Mouse (Mus musculus) A20 (cell line): Measurements from ENCODE around the gene Med23.

ENCODE experiments used
- DNase-seq: peaks from one replicate; pipeline ENCODE4 v3.0.0-alpha.2; 2011; ENCODE audit warnings: low read depth, low spot score

The Med23 gene

DNA sequence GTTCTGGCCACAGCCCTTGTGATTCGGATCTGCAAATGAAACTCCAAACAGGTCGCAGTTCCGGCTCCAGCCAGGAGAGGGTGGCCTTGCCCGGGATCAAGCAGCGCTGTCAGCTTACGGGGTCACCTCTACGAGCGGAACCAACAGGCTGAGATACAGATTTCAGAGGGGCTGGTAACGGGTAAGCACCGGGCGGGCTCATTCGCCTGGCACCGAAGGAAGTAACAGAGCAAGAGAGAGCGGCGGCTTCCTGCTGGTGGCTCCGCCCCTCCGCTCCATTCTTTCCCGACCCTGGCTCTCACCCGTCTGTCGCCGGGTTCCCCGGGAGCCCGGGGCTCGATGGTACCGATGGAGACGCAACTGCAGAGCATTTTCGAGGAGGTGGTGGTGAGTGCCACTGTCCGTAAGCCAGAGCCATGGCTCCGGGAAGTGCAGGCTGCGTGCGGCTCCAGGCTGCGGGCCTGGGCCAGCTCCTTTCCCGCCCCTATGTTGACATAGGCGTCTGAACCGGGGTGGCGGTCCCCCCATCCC, at the start of gene Med23:
Gene Med23 (plus strand): TSS at position 227 of the 531 bp plus-strand sequence.
- peak; percentile 97 for DNase-seq

DNA sequence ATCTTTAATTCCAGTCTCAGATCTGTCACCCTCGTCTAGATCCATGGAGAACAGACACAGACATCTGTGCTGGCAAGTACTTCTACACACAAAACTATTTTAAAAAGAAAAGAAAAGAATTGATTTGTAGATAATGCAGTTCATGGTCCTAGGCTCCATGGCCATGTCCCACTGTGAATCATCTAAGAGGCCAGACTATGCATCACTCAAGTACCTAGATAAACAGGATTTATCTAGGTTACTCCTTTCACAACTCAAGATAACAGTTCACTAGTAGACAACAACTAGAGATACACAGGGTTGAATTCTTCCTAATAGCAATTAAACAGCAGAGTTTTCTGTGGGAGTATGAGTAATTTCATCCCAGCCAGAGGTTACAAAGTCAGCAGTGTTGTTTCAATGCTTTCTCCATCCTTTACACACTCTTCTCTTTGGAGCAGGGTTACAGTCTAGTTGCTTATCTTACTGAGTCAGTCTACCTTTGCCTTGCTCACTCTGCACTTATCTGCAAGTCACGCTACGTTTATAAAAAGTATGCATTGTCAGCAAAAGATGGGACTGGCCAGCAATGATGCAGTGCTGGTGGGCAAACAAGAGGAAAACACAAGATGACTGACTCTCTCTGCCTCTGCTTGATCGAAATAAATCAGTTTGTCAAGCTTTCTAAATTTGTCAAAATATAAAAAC, 47.7 kb upstream of the Med23 start:
- no peak for DNase-seq

DNA sequence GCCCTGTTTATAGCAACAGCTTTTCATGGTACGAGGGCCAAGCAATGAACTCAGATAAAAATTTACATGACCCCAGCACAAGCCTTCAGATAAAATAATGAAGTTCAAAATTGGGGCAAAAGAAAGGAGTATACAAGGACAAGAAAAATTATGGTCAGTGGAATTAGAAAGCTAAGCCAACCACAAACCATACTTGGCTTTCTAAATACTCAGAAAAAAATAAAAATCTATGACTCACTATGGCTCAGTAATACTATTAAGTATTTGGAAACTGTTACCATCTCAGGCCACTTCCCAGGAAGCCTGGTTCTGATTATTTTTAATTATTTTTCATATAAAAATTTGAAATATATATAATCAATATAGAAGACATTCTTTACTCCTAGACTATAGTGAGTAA, 46.9 kb upstream of the Med23 start:
- no peak for DNase-seq

DNA sequence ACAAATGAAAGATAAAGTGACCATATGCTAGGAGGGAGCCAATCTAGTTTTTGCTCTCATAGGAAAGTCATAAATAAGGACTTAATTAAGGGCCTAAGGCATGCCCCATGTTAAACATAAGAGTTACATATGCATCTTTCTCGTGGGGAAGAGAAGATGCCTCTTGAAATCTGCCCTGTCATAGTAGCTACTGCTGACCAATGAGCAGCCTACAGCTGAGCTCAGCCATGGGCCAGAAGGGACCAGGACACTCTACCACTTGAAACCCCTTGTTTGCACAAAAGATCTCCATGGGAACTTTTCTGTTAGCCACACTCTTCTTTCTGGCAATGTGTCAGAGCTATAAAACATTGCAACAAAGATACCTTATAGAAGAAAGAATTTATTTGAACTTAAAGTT, 46.5 kb upstream of the Med23 start:
- no peak for DNase-seq

GRCm38 (mm10) chr10:24823697-24824535, 45.9 kb upstream of the Med23 start:
- peak; percentile 73 for DNase-seq

- no peak for DNase-seq
Observed at GRCm38 (mm10) chr10:24824621-24825020, 45.2 kb upstream of the Med23 start.

- DNase-seq, result no peak
Observed at GRCm38 (mm10) chr10:24825456-24826081, 44.2 kb upstream of the Med23 start.

DNA sequence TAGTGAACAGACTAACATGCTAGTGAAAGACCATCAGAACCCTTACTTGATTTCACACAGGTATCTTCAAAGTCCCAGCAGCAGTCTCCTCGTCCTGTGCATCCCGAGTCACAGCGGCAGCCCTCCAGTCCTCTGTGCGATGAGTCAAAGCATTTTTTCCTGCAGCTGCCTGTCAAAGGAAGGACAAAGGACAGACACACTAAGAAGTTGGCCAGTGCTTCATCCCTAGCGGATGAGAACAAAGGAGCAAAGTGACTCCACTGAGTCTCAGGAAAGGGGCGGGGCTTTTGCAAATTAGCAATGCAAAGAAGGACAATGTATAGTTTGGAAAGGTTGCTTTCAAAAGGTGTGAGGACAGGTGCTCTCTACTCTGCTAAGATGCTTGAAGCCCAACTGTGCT, 43.7 kb upstream of the Med23 start:
- no peak for DNase-seq

- no peak for DNase-seq
Observed at GRCm38 (mm10) chr10:24828136-24828535, 41.6 kb upstream of the Med23 start.

- DNase-seq, result peak; percentile 64
Observed at GRCm38 (mm10) chr10:24830448-24830847, 39.3 kb upstream of the Med23 start.

GRCm38 (mm10) chr10:24831377-24832095, 38.2 kb upstream of the Med23 start:
- no peak for DNase-seq

GRCm38 (mm10) chr10:24832306-24832705, 37.5 kb upstream of the Med23 start:
- no peak for DNase-seq

GRCm38 (mm10) chr10:24834634-24835371, 35.0 kb upstream of the Med23 start:
- no peak for DNase-seq

GRCm38 (mm10) chr10:24835702-24836342, 34.0 kb upstream of the Med23 start:
- no peak for DNase-seq

- no peak for DNase-seq
Observed at GRCm38 (mm10) chr10:24836366-24837038, 33.3 kb upstream of the Med23 start.

GRCm38 (mm10) chr10:24840795-24841194, 29.0 kb upstream of the Med23 start:
- DNase-seq, result no peak

DNA sequence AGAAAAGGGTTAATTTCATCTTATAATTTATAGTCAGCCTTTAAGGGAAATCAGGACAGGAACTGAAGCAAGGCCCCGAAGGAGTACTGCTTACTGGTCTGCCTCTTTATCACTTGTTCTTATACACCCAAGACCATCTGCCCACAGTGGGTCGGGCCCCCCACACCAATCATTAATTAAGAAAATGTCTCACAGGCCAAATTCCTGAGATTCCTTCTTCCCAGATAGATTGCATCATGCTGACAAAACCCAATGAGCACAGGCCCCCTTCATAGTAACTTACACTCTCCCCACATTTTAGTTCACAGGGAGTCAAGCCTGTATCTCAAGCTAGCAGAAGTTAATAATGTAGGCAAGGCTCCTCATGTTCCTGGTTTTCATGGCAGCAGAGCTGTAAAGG, 27.8 kb upstream of the Med23 start:
- DNase-seq, result no peak

- DNase-seq, result no peak
Observed at GRCm38 (mm10) chr10:24842676-24843075, 27.1 kb upstream of the Med23 start, which contains the start of gene Enpp3. Gene Enpp3, minus strand, starts transcription at chr10:24842823.

GRCm38 (mm10) chr10:24863146-24863545, 6.6 kb upstream of the Med23 start:
- DNase-seq, result no peak

GRCm38 (mm10) chr10:24864434-24864833, 5.4 kb upstream of the Med23 start:
- DNase-seq, result no peak
